Mouse (Mus musculus): ENCODE data around the gene Coro2a. TPM values are rescaled to one million over a fixed set of nuclear protein-coding genes. Genes with fewer than 3 reads are reported as not detected.

Gene Coro2a
- total and polyA plus RNA-seq, 3 experiments = 0.35 to 6.8 TPM; not detected in 1

- no peak for DNase-seq (ENCODE audit: low read depth, low spot score)
- peaks cover 26 to 68% of the 10 kb centered on the region in 2 experiments for H3K4me1 ChIP-seq (ENCODE audit: control insufficient read depth in 1 of 2, insufficient read depth in 2 of 2, low read length in 2 of 2)
- no peaks in the 10 kb centered on the region for H3K9me3 ChIP-seq (replicated peaks; ENCODE audit: insufficient read depth, low read length)
- peak overlapping the region; percentile 75; the same call in 1 of the 2 replicates for H3K27ac ChIP-seq (ENCODE audit: control insufficient read depth, low read depth, low read length)
- H3K36me3 ChIP-seq (ENCODE audit: control insufficient read depth in 1 of 2, insufficient read depth in 2 of 2, low read length in 2 of 2) = peaks cover 0 to 41% of the 10 kb centered on the region in 2 experiments; a peak in 2 of 4 replicates
- H3K27me3 ChIP-seq (ENCODE audit: control insufficient read depth in 1 of 2, insufficient read depth in 2 of 2, low read length in 2 of 2) = no peaks in the 10 kb centered on the region
- no peak overlapping the region for H3K9ac ChIP-seq (ENCODE audit: control insufficient read depth, low read depth, low read length, poor library complexity, severe bottlenecking)
- TF ChIP-seq RCOR1 (IDR thresholded peaks at IDR 0.05; ENCODE audit: low read depth, low read length) (no peak), TBP (IDR thresholded peaks at IDR 0.05; ENCODE audit: low read depth, low read length) (no peak), UBTF (IDR thresholded peaks at IDR 0.05; ENCODE audit: borderline replicate concordance, insufficient read depth, low read depth, low read length) (no peak), POLR2AphosphoS5 (IDR thresholded peaks at IDR 0.05; ENCODE audit: borderline replicate concordance, low read depth, low read length) (no peak), CTCF (IDR thresholded peaks at IDR 0.05 in 2 of 3, conservative IDR thresholded peaks at IDR 0.05 in 1 of 3; ENCODE audit: control insufficient read depth in 1 of 3, insufficient read depth in 1 of 3, low read depth in 2 of 3, low read length in 3 of 3, poor library complexity in 1 of 3, severe bottlenecking in 1 of 3) (no peak), ZC3H11A (IDR thresholded peaks at IDR 0.05; ENCODE audit: low read depth, low read length) (no peak), ZMIZ1 (IDR thresholded peaks at IDR 0.05; ENCODE audit: low read depth, low read length) (no peak), MAX (IDR thresholded peaks at IDR 0.05; ENCODE audit: low read length) (no peak), E2F4 (IDR thresholded peaks at IDR 0.05; ENCODE audit: borderline replicate concordance, low read depth, low read length) (no peak), SMC3 (IDR thresholded peaks at IDR 0.05; ENCODE audit: low read depth, low read length) (no peak), ELF1 (IDR thresholded peaks at IDR 0.05; ENCODE audit: low read depth, low read length) (no peak), NRF1 (IDR thresholded peaks at IDR 0.05; ENCODE audit: insufficient read depth, low read depth, low read length, poor library complexity, severe bottlenecking) (no peak), SIN3A (IDR thresholded peaks at IDR 0.05; ENCODE audit: low read length) (no peak), USF1 (IDR thresholded peaks at IDR 0.05; ENCODE audit: low read depth, low read length) (no peak), ETS1 (IDR thresholded peaks at IDR 0.05; ENCODE audit: low read depth, low read length) (no peak), EP300 (IDR thresholded peaks at IDR 0.05; ENCODE audit: low read depth in 1 of 2, low read length in 2 of 2) (no peak)
- no peaks in the 10 kb centered on the region for H3K79me2 ChIP-seq (ENCODE audit: control insufficient read depth, insufficient read depth, low read length, poor library complexity)
- H3K4me3 ChIP-seq (ENCODE audit: control insufficient read depth in 1 of 2, insufficient read depth in 1 of 2, low read depth in 2 of 2, low read length in 2 of 2) = no peak overlapping the region
Measured at GRCm38 (mm10) chr4:46562841-46563240, 39.2 kb downstream of the Coro2a start.

GRCm38 (mm10) chr4:46562037-46562436 lies 40.0 kb downstream of the Coro2a start:
- Histone ChIP-seq H3K27ac (ENCODE audit: control insufficient read depth, low read depth, low read length) (peak overlapping the region; percentile 36; the same call in 1 of the 2 replicates), H3K27me3 (ENCODE audit: control insufficient read depth in 1 of 2, insufficient read depth in 2 of 2, low read length in 2 of 2) (no peaks in the 10 kb centered on the region), H3K9ac (ENCODE audit: control insufficient read depth, low read depth, low read length, poor library complexity, severe bottlenecking) (no peak overlapping the region), H3K79me2 (ENCODE audit: control insufficient read depth, insufficient read depth, low read length, poor library complexity) (no peaks in the 10 kb centered on the region), H3K9me3 (replicated peaks; ENCODE audit: insufficient read depth, low read length) (no peaks in the 10 kb centered on the region), H3K36me3 (ENCODE audit: control insufficient read depth in 1 of 2, insufficient read depth in 2 of 2, low read length in 2 of 2) (peaks cover 0 to 41% of the 10 kb centered on the region in 2 experiments; a peak in 2 of 4 replicates), H3K4me3 (ENCODE audit: control insufficient read depth in 1 of 2, insufficient read depth in 1 of 2, low read depth in 2 of 2, low read length in 2 of 2) (no peak overlapping the region), H3K4me1 (ENCODE audit: control insufficient read depth in 1 of 2, insufficient read depth in 2 of 2, low read length in 2 of 2) (peaks cover 26 to 70% of the 10 kb centered on the region in 2 experiments)
- DNase-seq (ENCODE audit: low read depth, low spot score) = peak; percentile 68
- TF ChIP-seq ZC3H11A (IDR thresholded peaks at IDR 0.05; ENCODE audit: low read depth, low read length) = no peak
- TF ChIP-seq MXI1 (IDR thresholded peaks at IDR 0.05; ENCODE audit: low read depth, low read length) = no peak
- TF ChIP-seq GATA1 (IDR thresholded peaks at IDR 0.05; ENCODE audit: low read depth, low read length) = peak; percentile 38; the same call in 1 of the 2 replicates
- peak; percentile 50 for TF ChIP-seq TAL1 (IDR thresholded peaks at IDR 0.05; ENCODE audit: low read length)
- TF ChIP-seq NRF1 (IDR thresholded peaks at IDR 0.05; ENCODE audit: insufficient read depth, low read depth, low read length, poor library complexity, severe bottlenecking) = no peak
- TF ChIP-seq TCF12 (IDR thresholded peaks at IDR 0.05; ENCODE audit: low read depth, low read length) = peak; percentile 24; the same call in 1 of the 2 replicates
- no peak for TF ChIP-seq ELF1 (IDR thresholded peaks at IDR 0.05; ENCODE audit: low read depth, low read length)
- TF ChIP-seq EP300 (IDR thresholded peaks at IDR 0.05; ENCODE audit: low read depth in 1 of 2, low read length in 2 of 2) = peak; percentile 61 to 62
- no peak for TF ChIP-seq POLR2AphosphoS2 (IDR thresholded peaks at IDR 0.05; ENCODE audit: low read length)
- no peak for TF ChIP-seq MYB (IDR thresholded peaks at IDR 0.05; ENCODE audit: low read depth, low read length)
